Mouse (Mus musculus) embryonic facial prominence, embryonic 13.5 days (tissue): ENCODE results near the gene Rfx4. TPM values are rescaled to one million over a fixed set of nuclear protein-coding genes. Genes with fewer than 3 reads are reported as not detected.

Source experiments
- ATAC-seq: fragments of 200-750 bp; cut with Nextera tagmentation; 2 replicates; pipeline ENCODE4 v1.8.0; 2017; ENCODE audit warnings: low read depth; ENCODE audit not compliant: insufficient number of reproducible peaks, insufficient read depth, low FRiP score, low TSS enrichment
- H3K27ac ChIP-seq: fragments of 300-500 bp; sonication (generic); 2 replicates; pipeline ENCODE4 v1.5.1; 2015; ENCODE audit warnings: moderate library complexity, mild to moderate bottlenecking, inconsistent platforms
- H3K27me3 ChIP-seq: fragments of 300-500 bp; sonication (generic); 2 replicates; pipeline ENCODE4 v1.6.1; 2015; ENCODE audit warnings: mild to moderate bottlenecking, inconsistent platforms
- H3K36me3 ChIP-seq: fragments of 300-500 bp; sonication (generic); 2 replicates; pipeline ENCODE4 v1.6.1; 2015; ENCODE audit warnings: mild to moderate bottlenecking, inconsistent platforms
- H3K4me1 ChIP-seq: fragments of 300-500 bp; sonication (generic); 2 replicates; pipeline ENCODE4 v1.6.1; 2015; ENCODE audit warnings: inconsistent platforms
- H3K4me2 ChIP-seq: fragments of 300-500 bp; sonication (generic); 2 replicates; pipeline ENCODE4 v1.6.1; 2015; ENCODE audit warnings: moderate library complexity, mild to moderate bottlenecking, inconsistent platforms
- H3K4me3 ChIP-seq: fragments of 300-500 bp; sonication (generic); 2 replicates; pipeline ENCODE4 v1.5.1; 2015; ENCODE audit warnings: mild to moderate bottlenecking, inconsistent platforms
- H3K9ac ChIP-seq: fragments of 300-500 bp; sonication (generic); 2 replicates; pipeline ENCODE4 v1.6.1; 2015; ENCODE audit warnings: mild to moderate bottlenecking, inconsistent platforms
- H3K9me3 ChIP-seq: fragments of 300-500 bp; sonication (generic); 2 replicates; pipeline ENCODE4 v1.6.1; 2016; ENCODE audit warnings: inconsistent platforms
- WGBS: fragments of 180-500 bp; shearing (Covaris S2); methylation state at CpG from one replicate; pipeline ENCODE4 v1.1.7; 2015; ENCODE audit warnings: mixed read lengths; 5-methylcytosine and 5-hydroxymethylcytosine counted together
- polyA plus RNA-seq: library from polyadenylated mRNA; unstranded; fragments of >200 nt; fragmentation: Nextera tagmentation; extraction: Ambion mirVana; gene quantifications from 2 replicates; pipeline ENCODE4 v1.2.1, GENCODE M21; 2015

The Rfx4 gene
- polyA plus RNA-seq = 0.19 and 0.44 TPM in 2 replicates

DNA sequence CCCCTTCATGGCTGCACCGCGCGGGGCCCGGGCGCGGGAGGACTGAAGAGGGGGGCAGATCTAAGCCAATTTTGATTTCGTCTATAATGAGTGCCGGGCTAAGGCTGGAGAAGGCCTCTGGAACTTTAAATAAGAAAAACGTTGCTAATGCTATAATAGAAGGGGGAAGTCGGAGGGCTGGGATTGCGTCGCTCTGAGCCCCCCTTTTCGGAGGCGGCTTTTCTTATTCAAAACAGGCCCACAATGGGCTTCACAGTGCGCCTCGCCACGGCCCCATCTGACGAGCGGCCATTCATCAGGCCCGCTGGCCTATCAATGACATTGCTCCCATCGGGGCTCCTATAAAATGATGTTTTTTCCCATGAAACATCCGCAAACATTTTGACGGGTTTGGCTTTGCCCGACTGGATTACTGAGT, at the start of gene Rfx4:
TSS of gene Rfx4 (plus strand) at position 277 of the 418 bp plus-strand sequence.
- peak within 1 kb of the TSS; percentile 72 for H3K4me2 ChIP-seq
- peaks cover 48% of the 10 kb centered on the region for H3K4me1 ChIP-seq
- H3K4me3 ChIP-seq = peak within 1 kb of the TSS; percentile 44
- no peaks in the 10 kb centered on the region for H3K36me3 ChIP-seq
- peaks cover 96% of the 10 kb centered on the region for H3K27me3 ChIP-seq
- no peaks in the 10 kb centered on the region for H3K9me3 ChIP-seq
- WGBS = under 1% methylated on average over 24 of the region's 24 CpGs
- no peak for ATAC-seq
- H3K27ac ChIP-seq = no peak within 1 kb of the TSS
- H3K9ac ChIP-seq = peak within 1 kb of the TSS; percentile 36; the same call in 1 of the 2 replicates

DNA sequence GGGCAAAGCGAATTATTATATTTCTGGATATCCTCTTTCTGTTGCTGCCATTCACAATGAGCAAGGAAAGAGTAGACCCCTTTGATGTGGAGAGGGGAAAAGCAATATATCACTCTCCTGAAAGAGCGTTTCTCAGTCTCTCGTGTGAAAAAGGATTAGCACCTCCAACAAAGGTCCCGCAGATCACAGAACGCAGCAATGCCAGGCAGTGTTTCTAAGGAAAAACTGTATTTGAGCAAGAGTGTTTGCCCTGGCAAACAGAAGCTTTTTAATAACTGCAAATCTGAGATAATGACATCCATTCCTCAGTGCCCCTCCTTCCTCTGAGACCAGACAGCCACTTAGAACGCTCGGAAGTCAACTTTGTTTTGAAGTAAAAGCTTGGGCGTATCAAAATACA, 49.3 kb upstream of the Rfx4 start:
- H3K27me3 ChIP-seq = peaks cover 5% of the 10 kb centered on the region
- peaks cover 21% of the 10 kb centered on the region for H3K36me3 ChIP-seq
- 38% methylated on average over 8 of the region's 8 CpGs for WGBS
- no peaks in the 10 kb centered on the region for H3K9me3 ChIP-seq
- H3K4me1 ChIP-seq = peaks cover 8% of the 10 kb centered on the region
- H3K27ac ChIP-seq = no peak overlapping the region
- H3K4me3 ChIP-seq = no peak overlapping the region
- ATAC-seq = no peak
- H3K9ac ChIP-seq = no peak overlapping the region
- H3K4me2 ChIP-seq = no peak overlapping the region

DNA sequence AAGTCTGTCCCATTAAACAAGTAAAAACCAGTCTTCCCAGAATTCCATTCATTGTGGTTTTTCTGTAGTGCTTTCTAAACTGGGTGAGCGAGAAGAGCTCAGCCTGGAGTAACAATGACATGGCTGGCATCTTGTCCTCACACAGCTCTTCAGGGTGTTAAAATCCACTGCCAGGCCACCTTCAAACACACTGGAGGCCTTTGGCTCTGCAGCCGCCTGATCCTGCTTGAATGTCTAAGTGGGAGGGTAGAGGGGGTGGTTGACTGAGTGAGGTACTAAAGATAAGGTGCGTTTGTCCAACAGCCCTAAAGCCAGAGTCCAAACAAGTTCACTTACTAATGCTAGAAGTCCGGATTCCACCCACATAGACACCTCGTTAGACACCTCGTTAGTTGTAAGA, 48.6 kb upstream of the Rfx4 start:
- Histone ChIP-seq H3K9ac (no peak overlapping the region), H3K27ac (no peak overlapping the region), H3K36me3 (peaks cover 18% of the 10 kb centered on the region; the same call in 1 of the 2 replicates), H3K4me3 (no peak overlapping the region), H3K4me2 (no peak overlapping the region), H3K27me3 (peaks cover 5% of the 10 kb centered on the region), H3K4me1 (peaks cover 12% of the 10 kb centered on the region), H3K9me3 (no peaks in the 10 kb centered on the region)
- WGBS = 51% methylated on average over 6 of the region's 6 CpGs
- ATAC-seq = no peak

DNA sequence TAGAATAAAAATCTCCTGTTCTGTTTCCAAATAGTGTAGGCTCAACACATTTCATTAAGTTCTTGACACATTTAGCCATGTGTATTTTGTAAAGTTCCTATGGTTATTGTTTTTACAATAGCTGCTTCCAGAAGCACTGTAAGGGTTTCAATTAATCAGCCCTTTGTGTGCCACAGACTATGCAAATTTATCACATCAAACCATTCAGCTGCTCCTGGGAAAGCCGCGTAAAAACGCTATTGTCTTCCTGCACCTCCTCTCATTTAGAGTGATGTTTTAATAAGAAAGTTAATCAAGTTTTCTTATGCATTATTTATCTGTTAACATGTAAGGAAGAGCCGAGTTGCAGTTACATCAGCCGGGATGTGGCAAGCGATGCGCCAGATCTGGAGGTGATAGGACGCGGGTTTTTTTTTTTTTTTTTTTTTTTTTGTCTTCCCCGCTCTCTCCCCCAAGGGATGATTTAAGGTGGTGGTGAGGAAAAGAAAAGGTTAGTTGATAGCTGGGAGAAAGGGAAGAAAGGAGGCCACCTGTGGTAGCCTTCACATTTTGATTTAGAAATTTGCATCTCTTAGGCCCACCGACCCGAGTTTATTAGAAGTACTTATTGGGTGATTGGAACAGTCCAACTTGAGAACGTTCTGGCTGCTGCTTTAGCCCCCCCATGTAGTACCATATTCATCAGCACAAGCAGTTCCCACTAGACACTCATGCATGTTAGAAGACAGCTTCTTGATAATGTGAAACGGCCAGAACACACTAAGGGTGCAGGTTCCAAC, 47.9 kb upstream of the Rfx4 start:
- ATAC-seq = no peak
- Histone ChIP-seq H3K27ac (no peak overlapping the region), H3K9ac (no peak overlapping the region), H3K4me2 (no peak overlapping the region), H3K36me3 (peaks cover 15% of the 10 kb centered on the region; the same call in 1 of the 2 replicates), H3K4me1 (peaks cover 19% of the 10 kb centered on the region), H3K4me3 (no peak overlapping the region), H3K27me3 (peaks cover 5% of the 10 kb centered on the region), H3K9me3 (no peaks in the 10 kb centered on the region)
- 52% methylated on average over 14 of the region's 14 CpGs for WGBS

DNA sequence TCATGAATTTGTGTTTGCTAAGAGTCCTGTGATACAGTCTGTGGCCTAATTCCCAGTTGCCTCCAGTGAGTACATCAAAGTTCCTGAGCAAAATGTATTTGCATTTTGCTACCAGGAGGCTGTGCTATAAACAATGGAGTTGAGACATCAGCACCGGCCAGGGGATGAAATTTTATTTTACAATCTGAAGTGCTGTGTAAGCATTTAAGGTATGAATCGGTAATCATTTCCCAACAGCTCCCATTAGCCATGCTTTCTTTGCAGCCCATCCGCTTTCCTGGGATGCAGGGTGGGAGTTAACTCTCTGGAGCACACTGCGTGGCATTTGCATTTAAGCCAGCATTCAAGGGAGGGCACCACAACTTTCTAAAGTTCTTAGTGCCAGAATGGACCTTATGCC, 45.7 kb upstream of the Rfx4 start:
- peaks cover 5% of the 10 kb centered on the region for H3K27me3 ChIP-seq
- H3K9me3 ChIP-seq = no peaks in the 10 kb centered on the region
- ATAC-seq = no peak
- 34% methylated on average over 4 of the region's 4 CpGs for WGBS
- no peak overlapping the region for H3K27ac ChIP-seq
- no peak overlapping the region for H3K4me3 ChIP-seq
- no peak overlapping the region for H3K9ac ChIP-seq
- peaks cover 18% of the 10 kb centered on the region for H3K36me3 ChIP-seq
- no peak overlapping the region for H3K4me2 ChIP-seq
- peaks cover 33% of the 10 kb centered on the region for H3K4me1 ChIP-seq

DNA sequence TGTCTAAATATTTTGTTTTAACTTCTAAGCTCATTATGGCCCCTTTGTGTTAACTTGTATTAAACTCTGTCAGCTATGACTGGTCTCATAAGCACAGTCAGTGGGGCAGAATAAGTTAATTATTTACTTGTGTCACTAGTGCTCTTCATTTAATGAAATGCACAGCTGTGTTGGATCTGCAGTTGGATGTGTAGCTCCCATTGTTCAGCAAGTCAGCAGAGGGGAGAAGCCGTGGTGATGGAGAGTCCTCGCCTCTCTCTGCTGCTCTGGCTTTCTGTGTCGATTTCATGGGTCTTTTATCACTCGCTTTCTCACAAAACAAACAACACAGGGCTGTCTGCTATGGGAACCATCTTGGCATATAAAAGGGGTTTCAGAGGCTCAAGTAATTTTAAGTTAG, 45.0 kb upstream of the Rfx4 start:
- ATAC-seq = no peak
- WGBS = 31% methylated on average over 4 of the region's 4 CpGs

DNA sequence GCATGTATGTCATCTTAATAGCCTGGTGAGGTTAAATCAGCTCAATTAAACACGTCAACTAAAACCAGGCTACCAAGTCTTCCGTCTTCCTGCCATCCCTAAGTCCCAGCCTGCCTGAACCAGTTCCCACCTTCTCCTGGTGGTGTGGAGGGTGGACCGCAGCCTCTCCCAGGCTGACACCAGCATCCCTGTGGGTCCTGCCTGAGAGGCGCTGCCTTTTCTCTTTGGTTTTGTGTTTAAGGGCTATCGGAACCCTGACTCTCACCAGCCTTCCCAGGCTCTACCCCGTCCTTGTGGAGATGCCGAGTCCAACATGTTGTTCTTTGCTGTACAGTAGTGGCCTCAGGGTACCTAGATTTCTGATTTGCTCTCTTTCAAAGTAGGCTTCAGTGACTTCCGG, 44.4 kb upstream of the Rfx4 start:
- Histone ChIP-seq H3K9me3 (no peaks in the 10 kb centered on the region), H3K27me3 (peaks cover 5% of the 10 kb centered on the region), H3K4me1 (peaks cover 33% of the 10 kb centered on the region), H3K27ac (no peak overlapping the region; the same call in 1 of the 2 replicates), H3K36me3 (peaks cover 29% of the 10 kb centered on the region), H3K4me3 (no peak overlapping the region), H3K9ac (no peak overlapping the region), H3K4me2 (no peak overlapping the region)
- WGBS = 66% methylated on average over 8 of the region's 8 CpGs
- no peak for ATAC-seq

More for the DNA sequence above, 45.0 kb upstream of the Rfx4 start:
- H3K4me3 ChIP-seq = no peak overlapping the region
- H3K4me2 ChIP-seq = no peak overlapping the region
- peaks cover 33% of the 10 kb centered on the region for H3K4me1 ChIP-seq
- no peaks in the 10 kb centered on the region for H3K9me3 ChIP-seq
- peaks cover 24% of the 10 kb centered on the region for H3K36me3 ChIP-seq
- H3K9ac ChIP-seq = no peak overlapping the region
- H3K27me3 ChIP-seq = peaks cover 5% of the 10 kb centered on the region
- no peak overlapping the region for H3K27ac ChIP-seq

DNA sequence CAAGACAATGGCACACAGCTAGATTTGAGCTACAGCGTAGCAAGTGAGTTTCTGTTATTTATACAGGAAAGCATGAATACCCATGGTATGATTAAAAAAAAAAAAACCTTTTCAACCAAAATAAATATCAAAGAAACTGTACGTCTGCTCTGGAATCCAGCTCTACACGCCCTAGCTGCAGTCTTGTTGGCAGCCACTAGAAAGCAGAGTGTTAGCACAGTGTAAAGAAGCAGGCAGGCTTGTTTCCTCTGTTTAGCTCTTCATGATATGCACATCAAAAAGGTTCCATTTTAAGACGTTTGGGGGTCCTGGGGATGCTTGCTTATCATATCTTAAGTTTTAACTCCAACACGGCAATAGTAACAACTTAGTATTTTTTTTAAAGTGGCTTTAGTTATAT, 43.9 kb upstream of the Rfx4 start:
- no peak overlapping the region for H3K4me2 ChIP-seq
- peaks cover 33% of the 10 kb centered on the region for H3K4me1 ChIP-seq
- ATAC-seq = no peak
- no peak overlapping the region for H3K9ac ChIP-seq
- no peak overlapping the region for H3K27ac ChIP-seq
- H3K4me3 ChIP-seq = no peak overlapping the region
- WGBS = 62% methylated on average over 5 of the region's 5 CpGs
- no peaks in the 10 kb centered on the region for H3K9me3 ChIP-seq
- peaks cover 33% of the 10 kb centered on the region for H3K36me3 ChIP-seq
- peaks cover 5% of the 10 kb centered on the region for H3K27me3 ChIP-seq

DNA sequence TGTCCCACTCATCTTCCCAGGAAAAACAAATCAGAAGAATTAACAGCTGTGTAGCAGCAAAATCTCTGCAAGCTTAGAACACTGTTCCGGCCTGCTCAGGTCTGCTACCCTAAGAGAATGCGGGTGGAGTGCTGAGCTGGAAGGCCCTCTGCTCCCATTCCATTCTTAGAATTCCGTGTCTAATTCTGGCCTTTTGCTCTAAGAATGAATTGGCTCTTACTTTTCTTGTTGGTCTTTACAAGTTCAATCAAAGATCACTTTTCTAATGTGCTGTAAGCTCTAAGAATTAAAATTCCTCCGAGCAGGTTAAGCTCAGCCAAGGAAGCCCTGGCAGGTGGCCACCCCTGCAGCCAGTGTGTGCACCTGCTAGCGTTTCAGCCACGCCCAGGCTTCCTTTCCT, 43.3 kb upstream of the Rfx4 start:
- 76% methylated on average over 6 of the region's 6 CpGs for WGBS
- Histone ChIP-seq H3K9me3 (no peaks in the 10 kb centered on the region), H3K9ac (no peak overlapping the region), H3K27ac (no peak overlapping the region), H3K4me1 (peaks cover 29% of the 10 kb centered on the region), H3K4me3 (no peak overlapping the region), H3K27me3 (peaks cover 5% of the 10 kb centered on the region), H3K36me3 (peaks cover 33% of the 10 kb centered on the region), H3K4me2 (no peak overlapping the region)
- ATAC-seq = no peak

DNA sequence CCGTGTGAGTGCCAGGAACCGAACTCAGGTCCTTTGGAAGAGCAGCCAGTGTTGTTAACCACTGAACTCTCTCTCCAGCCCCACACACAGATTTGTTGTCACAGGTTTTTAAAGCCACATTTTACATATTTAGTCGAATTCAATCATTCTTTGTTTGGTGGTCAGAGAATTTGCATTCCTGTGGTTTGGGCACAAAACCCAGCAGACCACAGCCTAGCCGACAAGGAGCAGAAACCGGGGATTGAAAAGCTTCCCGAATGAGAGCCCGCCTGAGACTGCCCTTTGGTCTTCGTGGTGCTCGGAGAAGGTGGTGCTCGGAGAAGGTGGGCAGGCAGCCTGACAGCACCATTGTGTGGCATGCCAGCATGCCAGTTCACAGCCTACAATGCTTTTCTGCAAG, 42.8 kb upstream of the Rfx4 start:
- Histone ChIP-seq H3K27ac (no peak overlapping the region), H3K4me3 (no peak overlapping the region), H3K4me1 (peaks cover 29% of the 10 kb centered on the region), H3K9me3 (no peaks in the 10 kb centered on the region), H3K36me3 (peaks cover 33% of the 10 kb centered on the region), H3K9ac (no peak overlapping the region), H3K27me3 (peaks cover 5% of the 10 kb centered on the region), H3K4me2 (no peak overlapping the region)
- 60% methylated on average over 10 of the region's 10 CpGs for WGBS
- ATAC-seq = no peak

DNA sequence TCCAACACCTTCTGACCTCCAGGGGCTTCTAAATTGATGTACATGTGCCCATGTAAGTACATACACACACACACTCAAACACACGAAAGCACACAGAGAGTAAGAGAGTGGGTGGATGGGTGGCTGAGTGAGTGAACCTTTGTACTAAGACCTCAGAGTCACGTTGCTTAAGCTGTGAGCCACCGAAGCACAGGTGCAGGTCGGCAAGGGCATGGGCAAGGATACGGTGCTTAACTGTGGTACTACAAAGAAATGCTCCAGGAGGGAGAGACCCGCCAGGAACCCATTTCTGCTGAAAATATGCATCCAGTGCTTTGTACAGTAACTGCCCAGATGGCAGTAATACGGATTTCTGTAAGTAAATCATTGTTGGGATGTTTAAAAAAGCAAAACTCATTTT, 40.2 kb upstream of the Rfx4 start:
- Histone ChIP-seq H3K4me3 (no peak overlapping the region), H3K4me1 (peaks cover 37% of the 10 kb centered on the region), H3K9ac (no peak overlapping the region), H3K27ac (no peak overlapping the region), H3K9me3 (no peaks in the 10 kb centered on the region), H3K36me3 (peaks cover 35% of the 10 kb centered on the region), H3K27me3 (no peaks in the 10 kb centered on the region), H3K4me2 (no peak overlapping the region)
- ATAC-seq = no peak
- WGBS = 86% methylated on average over 7 of the region's 7 CpGs

DNA sequence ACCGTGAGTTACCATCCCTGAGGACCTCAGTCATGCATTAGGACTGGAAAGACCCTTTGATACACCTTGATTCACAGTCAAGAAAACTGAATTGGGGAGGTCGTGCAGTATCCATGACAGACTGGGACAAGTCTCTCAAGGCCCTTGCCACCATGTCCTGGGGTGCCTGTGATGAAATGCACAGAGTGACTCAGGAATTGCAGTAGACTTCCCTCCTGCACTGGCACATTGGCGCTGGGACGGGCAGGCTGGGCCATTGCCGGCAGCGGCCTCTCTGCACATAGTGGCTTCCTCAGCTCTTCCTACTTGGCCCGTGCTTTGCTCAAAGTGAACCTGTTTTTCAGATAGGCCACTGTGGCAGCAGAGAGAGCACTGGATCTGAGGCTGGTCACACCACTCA, 39.3 kb upstream of the Rfx4 start:
- Histone ChIP-seq H3K4me3 (no peak overlapping the region), H3K27ac (no peak overlapping the region), H3K4me1 (peaks cover 34% of the 10 kb centered on the region), H3K9ac (no peak overlapping the region), H3K27me3 (no peaks in the 10 kb centered on the region), H3K4me2 (no peak overlapping the region), H3K9me3 (no peaks in the 10 kb centered on the region), H3K36me3 (peaks cover 45% of the 10 kb centered on the region)
- ATAC-seq = no peak
- WGBS = 94% methylated on average over 7 of the region's 7 CpGs
